Mouse (Mus musculus) hematopoietic stem cell, adult 5-6 weeks (primary cell): ENCODE data around the gene Ppard. TPM values are rescaled to one million over a fixed set of nuclear protein-coding genes. Genes with fewer than 3 reads are reported as not detected.

ENCODE experiments used
- total RNA-seq: library from RNA; stranded (forward); fragments of 172-1452, 232-1000 nt; gene quantifications from 2 replicates; pipeline ENCODE4 v1.2.3, GENCODE M21; 2017

Gene Ppard
- total RNA-seq, 1 experiment from 2014 or later, result 2.2 TPM

Other genes with a start within 250 kb of the Ppard start
- gene Tcp11, start 152.1 kb upstream of the Ppard start, total RNA-seq, result 2.3 and 3.6 TPM in 2 replicates
- gene Scube3, start 90.6 kb upstream of the Ppard start, total RNA-seq, result 3.8 and 10.1 TPM in 2 replicates
- 12.9 and 26.0 TPM in 2 replicates for gene Zfp523, start 55.6 kb upstream of the Ppard start, total RNA-seq
- 113 and 137 TPM in 2 replicates for gene Def6, start 24.9 kb upstream of the Ppard start, total RNA-seq
- gene Fance, start 80.8 kb downstream of the Ppard start, total RNA-seq, result 7.5 and 19.6 TPM in 2 replicates
- gene Rpl10a, start 95.8 kb downstream of the Ppard start, total RNA-seq, result 828 and 1,143 TPM in 2 replicates
- gene Tead3, start 118.1 kb downstream of the Ppard start, total RNA-seq, result 0.74 and 0.75 TPM in 2 replicates
- 0.60 TPM in 1 of 2 replicates, not detected in the other for gene Tulp1, start 132.5 kb downstream of the Ppard start, total RNA-seq